Mouse (Mus musculus): ENCODE results near the gene Tbck. TPM values are rescaled to one million over a fixed set of nuclear protein-coding genes. Genes with fewer than 3 reads are reported as not detected.

Gene Tbck
- polyA plus RNA-seq, 1 experiment from 2014 or later, result 21.2 TPM

GRCm38 (mm10) chr3:132866984-132867383 is 183.0 kb downstream of the Tbck start:
- H3K27me3 ChIP-seq (ENCODE audit: poor library complexity, severe bottlenecking), result no peaks in the 10 kb centered on the region
- 88% methylated on average over 3 of the region's 3 CpGs for WGBS
- no peak for DNase-seq (ENCODE audit: extremely low spot score, low spot score)

GRCm38 (mm10) chr3:132868838-132869237 is 184.9 kb downstream of the Tbck start:
- 87% methylated on average over 2 of the region's 2 CpGs for WGBS
- Histone ChIP-seq H3K27ac (no peak overlapping the region), H3K4me3 (no peak overlapping the region), H3K4me1 (peaks cover 5% of the 10 kb centered on the region; the same call in 1 of the 2 replicates), H3K9me3 (no peaks in the 10 kb centered on the region), H3K27me3 (ENCODE audit: poor library complexity, severe bottlenecking) (no peaks in the 10 kb centered on the region), H3K36me3 (replicated peaks) (no peaks in the 10 kb centered on the region)
- DNase-seq (ENCODE audit: extremely low spot score, low spot score), result no peak

More at GRCm38 (mm10) chr3:132866984-132867383, 183.0 kb downstream of the Tbck start:
- H3K36me3 ChIP-seq (replicated peaks), result no peaks in the 10 kb centered on the region
- no peaks in the 10 kb centered on the region for H3K4me1 ChIP-seq
- H3K27ac ChIP-seq, result no peak overlapping the region
- no peak overlapping the region for H3K4me3 ChIP-seq
- no peaks in the 10 kb centered on the region for H3K9me3 ChIP-seq

GRCm38 (mm10) chr3:132870079-132870478 is 186.1 kb downstream of the Tbck start:
- no peak for DNase-seq (ENCODE audit: extremely low spot score, low spot score)
- Histone ChIP-seq H3K4me1 (peaks cover 5% of the 10 kb centered on the region; the same call in 1 of the 2 replicates), H3K4me3 (no peak overlapping the region), H3K36me3 (replicated peaks) (no peaks in the 10 kb centered on the region), H3K27me3 (ENCODE audit: poor library complexity, severe bottlenecking) (no peaks in the 10 kb centered on the region), H3K9me3 (no peaks in the 10 kb centered on the region), H3K27ac (no peak overlapping the region)
- 87% methylated on average over 6 of the region's 6 CpGs for WGBS

GRCm38 (mm10) chr3:132871318-132871904 is 187.5 kb downstream of the Tbck start:
- WGBS, result 85% methylated on average over 9 of the region's 9 CpGs
- H3K36me3 ChIP-seq (replicated peaks), result no peaks in the 10 kb centered on the region

GRCm38 (mm10) chr3:132873251-132873650 is 189.3 kb downstream of the Tbck start:
- no peaks in the 10 kb centered on the region for H3K36me3 ChIP-seq (replicated peaks)
- H3K27ac ChIP-seq, result no peak overlapping the region
- H3K4me3 ChIP-seq, result no peak overlapping the region
- no peak for DNase-seq (ENCODE audit: extremely low spot score, low spot score)
- peaks cover 24% of the 10 kb centered on the region for H3K4me1 ChIP-seq
- no peaks in the 10 kb centered on the region for H3K9me3 ChIP-seq
- 63% methylated on average over 6 of the region's 6 CpGs for WGBS
- H3K27me3 ChIP-seq (ENCODE audit: poor library complexity, severe bottlenecking), result no peaks in the 10 kb centered on the region

More at GRCm38 (mm10) chr3:132871318-132871904, 187.5 kb downstream of the Tbck start:
- Histone ChIP-seq H3K9me3 (no peaks in the 10 kb centered on the region), H3K4me1 (peaks cover 15% of the 10 kb centered on the region), H3K4me3 (no peak overlapping the region), H3K27me3 (ENCODE audit: poor library complexity, severe bottlenecking) (no peaks in the 10 kb centered on the region), H3K27ac (no peak overlapping the region)
- DNase-seq (ENCODE audit: extremely low spot score, low spot score), result no peak

- Histone ChIP-seq H3K4me1 (peaks cover 32% of the 10 kb centered on the region), H3K9me3 (no peaks in the 10 kb centered on the region), H3K4me3 (no peak overlapping the region), H3K36me3 (replicated peaks) (no peaks in the 10 kb centered on the region), H3K27me3 (ENCODE audit: poor library complexity, severe bottlenecking) (no peaks in the 10 kb centered on the region), H3K27ac (0 out of 2 replicates have a peak overlapping the region, but pooled peaks have one; percentile 48)
- WGBS, result 48% methylated on average over 14 of the region's 14 CpGs
- DNase-seq (ENCODE audit: extremely low spot score, low spot score), result no peak
Measured at GRCm38 (mm10) chr3:132876011-132876708, 192.2 kb downstream of the Tbck start.

- Histone ChIP-seq H3K27ac (no peak overlapping the region), H3K27me3 (ENCODE audit: poor library complexity, severe bottlenecking) (no peaks in the 10 kb centered on the region), H3K4me3 (no peak overlapping the region), H3K9me3 (no peaks in the 10 kb centered on the region), H3K36me3 (replicated peaks) (no peaks in the 10 kb centered on the region), H3K4me1 (peaks cover 32% of the 10 kb centered on the region)
- 60% methylated on average over 10 of the region's 10 CpGs for WGBS
- DNase-seq (ENCODE audit: extremely low spot score, low spot score), result no peak
Measured at GRCm38 (mm10) chr3:132876933-132877676, 193.2 kb downstream of the Tbck start.

GRCm38 (mm10) chr3:132880361-132880760 is 196.4 kb downstream of the Tbck start:
- no peak overlapping the region for H3K27ac ChIP-seq
- H3K4me3 ChIP-seq, result no peak overlapping the region
- H3K9me3 ChIP-seq, result no peaks in the 10 kb centered on the region
- H3K27me3 ChIP-seq (ENCODE audit: poor library complexity, severe bottlenecking), result no peaks in the 10 kb centered on the region
- H3K36me3 ChIP-seq (replicated peaks), result no peaks in the 10 kb centered on the region
- no peak for DNase-seq (ENCODE audit: extremely low spot score, low spot score)
- WGBS, result 84% methylated on average over 3 of the region's 3 CpGs
- peaks cover 27% of the 10 kb centered on the region for H3K4me1 ChIP-seq

- DNase-seq (ENCODE audit: extremely low spot score, low spot score), result no peak
- Histone ChIP-seq H3K36me3 (replicated peaks) (no peaks in the 10 kb centered on the region), H3K4me1 (peaks cover 22% of the 10 kb centered on the region), H3K9me3 (no peaks in the 10 kb centered on the region), H3K27ac (no peak overlapping the region), H3K27me3 (ENCODE audit: poor library complexity, severe bottlenecking) (no peaks in the 10 kb centered on the region), H3K4me3 (no peak overlapping the region)
- 86% methylated on average over 9 of the region's 9 CpGs for WGBS
Measured at GRCm38 (mm10) chr3:132880826-132881225, 196.9 kb downstream of the Tbck start.

- WGBS, result 91% methylated on average over 9 of the region's 9 CpGs
- no peak overlapping the region for H3K4me3 ChIP-seq
- H3K27me3 ChIP-seq (ENCODE audit: poor library complexity, severe bottlenecking), result no peaks in the 10 kb centered on the region
- peaks cover 7% of the 10 kb centered on the region for H3K4me1 ChIP-seq
- H3K27ac ChIP-seq, result no peak overlapping the region
- no peaks in the 10 kb centered on the region for H3K9me3 ChIP-seq
- H3K36me3 ChIP-seq (replicated peaks), result no peaks in the 10 kb centered on the region
- DNase-seq (ENCODE audit: extremely low spot score, low spot score), result no peak
Measured at GRCm38 (mm10) chr3:132883256-132883655, 199.3 kb downstream of the Tbck start.

- no peak for DNase-seq (ENCODE audit: extremely low spot score, low spot score)
- no peak overlapping the region for H3K4me3 ChIP-seq
- H3K27me3 ChIP-seq (ENCODE audit: poor library complexity, severe bottlenecking), result no peaks in the 10 kb centered on the region
- 85% methylated on average over 10 of the region's 10 CpGs for WGBS
- H3K36me3 ChIP-seq (replicated peaks), result no peaks in the 10 kb centered on the region
- peaks cover 7% of the 10 kb centered on the region for H3K4me1 ChIP-seq
- no peaks in the 10 kb centered on the region for H3K9me3 ChIP-seq
- H3K27ac ChIP-seq, result no peak overlapping the region
Measured at GRCm38 (mm10) chr3:132884459-132884858, 200.5 kb downstream of the Tbck start.

GRCm38 (mm10) chr3:132886419-132887050 is 202.6 kb downstream of the Tbck start:
- H3K4me1 ChIP-seq, result no peaks in the 10 kb centered on the region
- no peaks in the 10 kb centered on the region for H3K27me3 ChIP-seq (ENCODE audit: poor library complexity, severe bottlenecking)
- no peak overlapping the region for H3K27ac ChIP-seq
- no peaks in the 10 kb centered on the region for H3K9me3 ChIP-seq
- WGBS, result 95% methylated on average over 6 of the region's 6 CpGs
- no peak for DNase-seq (ENCODE audit: extremely low spot score, low spot score)
- no peaks in the 10 kb centered on the region for H3K36me3 ChIP-seq (replicated peaks)
- H3K4me3 ChIP-seq, result no peak overlapping the region
